Mouse (Mus musculus): ENCODE measurements around the gene Olfr571. TPM values are rescaled to one million over a fixed set of nuclear protein-coding genes. Genes with fewer than 3 reads are reported as not detected.

Olfr571 gene
- not detected in 2 replicates for polyA plus RNA-seq (2014; fragmentation: Nextera tagmentation; extraction: Ambion mirVana)

- WGBS: 64% methylated on average over 4 of the region's 4 CpGs
- no peak for ATAC-seq (ENCODE audit: low FRiP score, low TSS enrichment)
- Histone ChIP-seq H3K9me3 (ENCODE audit: control insufficient read depth, low read length) (no peaks in the 10 kb centered on the region), H3K9ac (ENCODE audit: low read depth, low read length) (no peak within 1 kb of the TSS), H3K36me3 (ENCODE audit: control insufficient read depth, insufficient read depth, low read length) (no peaks in the 10 kb centered on the region), H3K27ac (ENCODE audit: low read depth, low read length) (no peak within 1 kb of the TSS), H3K27me3 (ENCODE audit: control insufficient read depth, insufficient read depth, low read length) (no peaks in the 10 kb centered on the region), H3K4me3 (ENCODE audit: low read length) (no peak within 1 kb of the TSS), H3K4me2 (replicated peaks; ENCODE audit: low read depth, low read length) (no peak within 1 kb of the TSS), H3K4me1 (ENCODE audit: control insufficient read depth, insufficient read depth, low read length) (no peaks in the 10 kb centered on the region)
Observed at GRCm38 (mm10) chr7:102917032-102917875, at the start of gene Olfr571. Olfr571 (minus strand) TSS chr7:102917536.

GRCm38 (mm10) chr7:102962360-102962759, 45.0 kb upstream of the Olfr571 start, which contains the start of gene Olfr576:
Olfr576 (plus strand) TSS chr7:102962660.
- no peak for ATAC-seq (ENCODE audit: low FRiP score, low TSS enrichment)
- H3K4me3 ChIP-seq (ENCODE audit: low read length): no peak within 1 kb of the TSS
- no peaks in the 10 kb centered on the region for H3K36me3 ChIP-seq (ENCODE audit: control insufficient read depth, insufficient read depth, low read length)
- H3K27me3 ChIP-seq (ENCODE audit: control insufficient read depth, insufficient read depth, low read length): no peaks in the 10 kb centered on the region
- H3K9ac ChIP-seq (ENCODE audit: low read depth, low read length): no peak within 1 kb of the TSS
- H3K4me1 ChIP-seq (ENCODE audit: control insufficient read depth, insufficient read depth, low read length): no peaks in the 10 kb centered on the region
- H3K27ac ChIP-seq (ENCODE audit: low read depth, low read length): no peak within 1 kb of the TSS
- no peak within 1 kb of the TSS for H3K4me2 ChIP-seq (replicated peaks; ENCODE audit: low read depth, low read length)
- WGBS: 53% methylated on average over 2 of the region's 2 CpGs
- H3K9me3 ChIP-seq (ENCODE audit: control insufficient read depth, low read length): no peaks in the 10 kb centered on the region

GRCm38 (mm10) chr7:102958593-102958992, 41.3 kb upstream of the Olfr571 start, which contains the start of gene Olfr575:
Olfr575 (minus strand) TSS chr7:102958775.
- Histone ChIP-seq H3K4me2 (replicated peaks; ENCODE audit: low read depth, low read length) (no peak within 1 kb of the TSS), H3K4me1 (ENCODE audit: control insufficient read depth, insufficient read depth, low read length) (no peaks in the 10 kb centered on the region), H3K27me3 (ENCODE audit: control insufficient read depth, insufficient read depth, low read length) (no peaks in the 10 kb centered on the region), H3K27ac (ENCODE audit: low read depth, low read length) (no peak within 1 kb of the TSS), H3K9me3 (ENCODE audit: control insufficient read depth, low read length) (no peaks in the 10 kb centered on the region), H3K36me3 (ENCODE audit: control insufficient read depth, insufficient read depth, low read length) (no peaks in the 10 kb centered on the region), H3K4me3 (ENCODE audit: low read length) (no peak within 1 kb of the TSS), H3K9ac (ENCODE audit: low read depth, low read length) (no peak within 1 kb of the TSS)
- ATAC-seq (ENCODE audit: low FRiP score, low TSS enrichment): no peak
- 73% methylated on average over 1 of the region's 1 CpGs for WGBS

GRCm38 (mm10) chr7:102958137-102958536, 40.8 kb upstream of the Olfr571 start:
- H3K36me3 ChIP-seq (ENCODE audit: control insufficient read depth, insufficient read depth, low read length): no peaks in the 10 kb centered on the region
- H3K4me2 ChIP-seq (replicated peaks; ENCODE audit: low read depth, low read length): no peak overlapping the region
- no peak for ATAC-seq (ENCODE audit: low FRiP score, low TSS enrichment)
- H3K27me3 ChIP-seq (ENCODE audit: control insufficient read depth, insufficient read depth, low read length): no peaks in the 10 kb centered on the region
- no peaks in the 10 kb centered on the region for H3K9me3 ChIP-seq (ENCODE audit: control insufficient read depth, low read length)
- H3K27ac ChIP-seq (ENCODE audit: low read depth, low read length): no peak overlapping the region
- no peaks in the 10 kb centered on the region for H3K4me1 ChIP-seq (ENCODE audit: control insufficient read depth, insufficient read depth, low read length)
- no peak overlapping the region for H3K9ac ChIP-seq (ENCODE audit: low read depth, low read length)
- WGBS: 70% methylated on average over 3 of the region's 3 CpGs
- no peak overlapping the region for H3K4me3 ChIP-seq (ENCODE audit: low read length)

DNA sequence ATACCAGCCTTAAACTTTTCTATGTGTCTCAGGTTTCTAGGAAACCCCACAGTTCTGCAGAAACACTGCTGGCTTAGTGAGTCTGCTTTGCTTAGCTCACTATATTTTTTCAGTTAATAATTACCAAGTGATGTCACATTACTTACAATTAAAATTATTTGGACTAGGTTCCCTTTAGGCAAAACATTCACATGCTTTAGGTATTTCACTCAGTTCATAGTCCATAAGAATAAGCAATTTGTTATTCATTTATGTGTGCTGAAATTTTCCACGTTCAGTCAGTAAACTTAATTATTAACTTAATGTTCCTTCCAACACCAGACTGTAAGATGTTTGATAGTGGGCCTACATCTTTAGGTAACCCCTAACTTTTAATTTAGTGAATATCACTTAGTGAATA, 33.4 kb upstream of the Olfr571 start:
- no peak overlapping the region for H3K27ac ChIP-seq (ENCODE audit: low read depth, low read length)
- H3K4me1 ChIP-seq (ENCODE audit: control insufficient read depth, insufficient read depth, low read length): no peaks in the 10 kb centered on the region
- whole genome bisulfite sequencing: 68% methylated on average over 1 of the region's 1 CpGs
- H3K9me3 ChIP-seq (ENCODE audit: control insufficient read depth, low read length): no peaks in the 10 kb centered on the region
- H3K27me3 ChIP-seq (ENCODE audit: control insufficient read depth, insufficient read depth, low read length): no peaks in the 10 kb centered on the region
- H3K9ac ChIP-seq (ENCODE audit: low read depth, low read length): no peak overlapping the region
- no peaks in the 10 kb centered on the region for H3K36me3 ChIP-seq (ENCODE audit: control insufficient read depth, insufficient read depth, low read length)
- no peak overlapping the region for H3K4me2 ChIP-seq (replicated peaks; ENCODE audit: low read depth, low read length)
- H3K4me3 ChIP-seq (ENCODE audit: low read length): no peak overlapping the region
- no peak for ATAC-seq (ENCODE audit: low FRiP score, low TSS enrichment)

DNA sequence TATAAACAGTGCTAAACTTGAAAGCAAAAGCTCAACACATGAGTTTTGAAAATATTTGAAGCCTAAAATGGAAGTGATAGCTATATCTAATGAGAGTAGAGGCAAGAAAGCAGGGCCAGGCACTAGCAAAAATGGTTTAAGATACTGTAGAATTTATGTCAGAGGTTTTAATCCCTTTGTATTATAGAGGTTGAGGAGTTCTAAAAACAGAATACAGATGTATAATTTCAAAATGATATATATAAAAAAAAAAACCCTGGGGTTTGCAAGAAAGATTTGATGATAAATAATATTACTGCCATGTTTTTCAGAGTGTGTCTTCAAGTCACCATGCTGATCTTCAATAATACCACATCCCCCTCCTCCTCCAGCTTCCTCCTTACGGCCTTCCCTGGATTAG, 30.8 kb upstream of the Olfr571 start, which contains the start of gene Olfr574:
TSS of gene Olfr574 (plus strand) at position 301 of the 400 bp plus-strand sequence.
- Histone ChIP-seq H3K4me2 (replicated peaks; ENCODE audit: low read depth, low read length) (no peak within 1 kb of the TSS), H3K9me3 (ENCODE audit: control insufficient read depth, low read length) (no peaks in the 10 kb centered on the region), H3K4me1 (ENCODE audit: control insufficient read depth, insufficient read depth, low read length) (no peaks in the 10 kb centered on the region), H3K9ac (ENCODE audit: low read depth, low read length) (no peak within 1 kb of the TSS), H3K27ac (ENCODE audit: low read depth, low read length) (no peak within 1 kb of the TSS), H3K36me3 (ENCODE audit: control insufficient read depth, insufficient read depth, low read length) (no peaks in the 10 kb centered on the region), H3K27me3 (ENCODE audit: control insufficient read depth, insufficient read depth, low read length) (no peaks in the 10 kb centered on the region), H3K4me3 (ENCODE audit: low read length) (no peak within 1 kb of the TSS)
- no peak for ATAC-seq (ENCODE audit: low FRiP score, low TSS enrichment)
- WGBS: 87% methylated on average over 1 of the region's 1 CpGs

DNA sequence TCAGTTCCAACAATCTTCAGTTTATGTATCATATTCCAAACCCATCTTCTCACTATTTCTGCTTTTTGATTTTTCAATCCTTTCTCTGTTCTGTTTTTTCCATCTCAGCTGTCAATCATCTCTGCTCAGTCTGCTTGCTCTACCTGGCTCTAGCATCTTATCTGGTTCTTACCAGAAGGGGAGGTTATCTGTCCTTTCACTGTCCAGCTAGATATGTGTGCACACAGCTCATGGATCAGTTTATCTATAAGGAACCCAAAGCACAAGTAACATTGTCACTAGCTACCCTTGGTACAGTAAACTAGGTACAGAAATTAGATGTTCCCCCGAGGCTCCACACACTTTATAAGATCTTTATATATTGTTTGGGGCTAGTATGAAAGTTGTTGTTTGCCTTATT, 26.1 kb upstream of the Olfr571 start:
- ATAC-seq (ENCODE audit: low FRiP score, low TSS enrichment): no peak
- Histone ChIP-seq H3K27me3 (ENCODE audit: control insufficient read depth, insufficient read depth, low read length) (no peaks in the 10 kb centered on the region), H3K4me3 (ENCODE audit: low read length) (no peak overlapping the region), H3K4me1 (ENCODE audit: control insufficient read depth, insufficient read depth, low read length) (no peaks in the 10 kb centered on the region), H3K9ac (ENCODE audit: low read depth, low read length) (no peak overlapping the region), H3K27ac (ENCODE audit: low read depth, low read length) (no peak overlapping the region), H3K4me2 (replicated peaks; ENCODE audit: low read depth, low read length) (no peak overlapping the region), H3K9me3 (ENCODE audit: control insufficient read depth, low read length) (no peaks in the 10 kb centered on the region), H3K36me3 (ENCODE audit: control insufficient read depth, insufficient read depth, low read length) (no peaks in the 10 kb centered on the region)
- 77% methylated on average over 1 of the region's 1 CpGs for WGBS

DNA sequence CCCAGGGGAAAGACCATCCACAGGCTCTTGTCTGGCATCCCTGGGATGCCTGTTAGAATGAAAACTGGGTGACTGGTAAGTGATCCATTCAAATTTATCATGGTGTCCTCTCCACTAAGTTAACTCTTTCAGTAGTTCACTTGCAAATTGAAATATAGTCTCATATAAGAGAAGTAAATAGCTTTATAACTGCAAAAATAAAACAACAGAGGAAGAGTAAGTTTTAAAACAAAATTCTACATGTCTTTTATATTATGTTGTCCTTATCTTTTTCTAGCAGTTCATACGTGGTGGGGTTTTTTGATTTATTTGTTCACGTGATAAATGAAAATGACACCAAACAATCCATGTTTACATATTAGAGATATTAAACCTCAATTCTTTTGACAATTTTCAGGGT, 25.1 kb upstream of the Olfr571 start, which contains the start of gene Olfr573-ps1:
TSS of gene Olfr573-ps1 (minus strand) at position 101 of the 400 bp plus-strand sequence.
- H3K4me1 ChIP-seq (ENCODE audit: control insufficient read depth, insufficient read depth, low read length): no peaks in the 10 kb centered on the region
- no peaks in the 10 kb centered on the region for H3K9me3 ChIP-seq (ENCODE audit: control insufficient read depth, low read length)
- no peak within 1 kb of the TSS for H3K27ac ChIP-seq (ENCODE audit: low read depth, low read length)
- 93% methylated on average over 2 of the region's 2 CpGs for WGBS
- no peak within 1 kb of the TSS for H3K4me2 ChIP-seq (replicated peaks; ENCODE audit: low read depth, low read length)
- no peaks in the 10 kb centered on the region for H3K27me3 ChIP-seq (ENCODE audit: control insufficient read depth, insufficient read depth, low read length)
- ATAC-seq (ENCODE audit: low FRiP score, low TSS enrichment): no peak
- H3K36me3 ChIP-seq (ENCODE audit: control insufficient read depth, insufficient read depth, low read length): no peaks in the 10 kb centered on the region
- no peak within 1 kb of the TSS for H3K9ac ChIP-seq (ENCODE audit: low read depth, low read length)
- H3K4me3 ChIP-seq (ENCODE audit: low read length): no peak within 1 kb of the TSS

DNA sequence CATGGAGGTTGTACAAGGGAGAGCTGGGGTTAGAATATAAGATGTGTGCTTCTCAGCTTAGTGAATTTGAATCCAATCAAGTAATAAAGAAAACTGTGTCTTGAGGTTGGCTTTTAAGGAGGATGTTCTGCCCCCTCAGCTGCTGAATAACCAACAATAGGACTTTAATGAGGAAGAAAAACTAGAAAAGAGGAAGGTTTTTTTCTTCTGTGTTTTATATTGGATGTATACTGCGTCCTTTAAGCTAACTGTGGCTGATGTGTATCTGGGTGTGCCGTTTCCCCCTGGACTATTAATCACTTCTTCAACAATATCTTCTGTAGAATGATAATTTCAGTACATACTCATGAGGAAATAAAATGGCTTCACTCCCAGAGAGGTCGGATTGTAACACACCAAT, 9.8 kb upstream of the Olfr571 start:
- 72% methylated on average over 3 of the region's 3 CpGs for WGBS
- no peak for ATAC-seq (ENCODE audit: low FRiP score, low TSS enrichment)
- Histone ChIP-seq H3K4me3 (ENCODE audit: low read length) (no peak overlapping the region), H3K9ac (ENCODE audit: low read depth, low read length) (no peak overlapping the region), H3K9me3 (ENCODE audit: control insufficient read depth, low read length) (no peaks in the 10 kb centered on the region), H3K27me3 (ENCODE audit: control insufficient read depth, insufficient read depth, low read length) (no peaks in the 10 kb centered on the region), H3K4me2 (replicated peaks; ENCODE audit: low read depth, low read length) (no peak overlapping the region), H3K27ac (ENCODE audit: low read depth, low read length) (no peak overlapping the region), H3K4me1 (ENCODE audit: control insufficient read depth, insufficient read depth, low read length) (no peaks in the 10 kb centered on the region), H3K36me3 (ENCODE audit: control insufficient read depth, insufficient read depth, low read length) (no peaks in the 10 kb centered on the region)

All from kidney, embryonic 14.5 days (tissue).